Mouse (Mus musculus): ENCODE results near the gene Iqcj.
A peak's percentile ranks its signal among the peaks of the same experiment; 100 is the strongest.
"Not testable (repeated sequence)": the region's sequence is repeated elsewhere in the genome, so short reads cannot be mapped to it uniquely, and the experiment has no call there.

Iqcj gene

DNA sequence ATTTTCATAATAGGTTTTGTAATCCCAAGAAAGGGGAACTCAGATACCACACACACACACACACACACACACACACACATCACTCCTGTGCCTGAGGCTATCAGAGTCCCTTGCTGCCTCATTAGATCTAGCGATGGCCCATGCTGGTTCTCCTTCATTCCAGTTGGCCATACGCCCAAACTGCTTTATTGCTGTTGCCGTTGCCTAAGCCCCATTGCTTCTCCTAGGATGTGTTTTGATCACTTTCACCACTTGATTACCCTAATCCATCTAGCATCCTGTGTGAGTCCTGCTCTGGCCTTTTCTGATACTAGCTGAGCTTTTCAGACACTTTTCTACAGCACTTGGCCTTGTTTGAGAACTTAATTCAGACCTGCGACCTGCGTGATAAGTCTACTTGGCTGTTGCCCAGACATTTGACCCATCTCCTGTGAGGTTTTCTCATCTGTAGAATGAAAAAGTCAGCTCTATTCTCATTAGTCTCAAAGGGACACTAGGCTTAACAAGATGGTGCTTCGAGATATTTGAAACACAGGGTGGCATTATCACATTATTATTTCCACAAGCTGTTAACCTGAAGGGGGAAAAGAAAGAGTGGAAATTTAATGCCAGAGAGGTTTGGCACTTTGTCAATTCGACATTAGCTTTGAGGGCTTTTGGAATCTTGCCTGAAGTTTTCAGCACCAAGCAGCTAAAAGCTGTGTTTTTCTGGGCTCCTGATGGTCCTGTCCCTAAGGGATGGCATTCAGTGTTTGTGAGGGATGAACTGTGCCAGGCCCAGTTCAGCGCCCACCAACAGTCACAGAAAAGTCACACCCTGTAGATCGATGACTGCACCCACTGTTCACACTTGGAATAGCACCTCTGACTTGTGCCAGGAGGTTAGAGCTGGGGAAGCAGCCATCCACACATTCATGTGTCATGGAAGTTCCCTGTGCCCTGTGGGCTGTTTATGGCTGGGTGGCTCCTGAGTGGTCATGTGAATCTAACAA is 179.7 kb downstream of the Iqcj start:
- peak; percentile 21 for DNase-seq (ENCODE audit: low read depth)

DNA sequence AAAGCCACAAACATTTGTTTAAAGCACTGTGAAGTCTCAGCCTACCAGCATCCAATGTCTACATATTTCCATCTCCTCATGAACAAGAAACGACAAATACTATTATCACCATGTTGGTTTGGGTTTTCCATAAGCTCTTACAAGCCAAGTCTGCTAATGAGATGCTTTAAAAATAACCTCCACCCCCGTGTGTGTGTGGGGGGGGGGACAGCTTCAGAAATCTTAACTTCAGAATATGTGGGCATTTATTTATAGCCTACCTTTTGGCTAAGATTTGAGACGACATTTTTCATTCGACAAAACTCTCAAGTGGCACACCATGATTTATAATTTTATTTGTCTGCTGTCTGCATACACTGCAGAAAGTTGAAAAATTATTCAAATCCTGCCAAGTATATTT is 185.4 kb downstream of the Iqcj start:
- DNase-seq (ENCODE audit: low read depth), result no peak

DNA sequence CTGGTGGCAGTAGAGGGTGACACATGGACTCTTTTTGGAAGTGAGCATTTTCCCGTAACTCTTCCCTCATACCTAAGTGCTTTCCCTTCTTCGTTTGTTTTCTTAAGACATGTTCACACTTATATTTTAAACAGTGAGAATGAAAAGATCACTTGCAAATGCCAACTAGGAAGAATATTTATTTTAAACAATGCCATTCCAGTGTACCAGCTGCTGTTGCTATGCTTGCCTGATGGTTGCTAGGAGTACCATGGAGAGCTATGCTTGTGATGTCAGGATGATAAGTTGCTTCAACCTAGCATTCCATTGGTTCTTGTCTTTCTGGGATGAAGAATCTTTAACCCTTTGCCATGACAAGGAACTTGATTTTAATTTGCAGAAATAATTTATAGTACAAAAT is 193.0 kb downstream of the Iqcj start:
- no peak for DNase-seq (ENCODE audit: low read depth)

DNA sequence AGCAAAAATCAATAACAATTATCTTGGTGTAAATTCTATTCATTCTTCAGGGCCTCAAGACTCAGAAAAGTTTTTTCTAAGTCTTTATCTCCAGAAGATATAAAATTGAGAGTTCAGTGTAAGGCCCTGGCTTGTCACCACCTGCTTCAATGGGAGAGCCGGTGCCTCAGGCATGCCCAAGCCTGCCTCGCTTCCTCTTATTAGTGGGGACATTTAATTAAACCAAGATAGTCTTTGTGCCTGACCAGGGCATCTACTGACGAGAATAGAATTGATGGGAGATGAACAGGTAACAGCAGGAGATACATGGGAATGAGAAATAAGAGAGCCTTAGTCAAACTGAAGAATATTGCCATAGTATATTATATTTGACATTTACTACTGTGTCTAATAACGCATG is 200.1 kb downstream of the Iqcj start:
- DNase-seq (ENCODE audit: low read depth), result no peak

DNA sequence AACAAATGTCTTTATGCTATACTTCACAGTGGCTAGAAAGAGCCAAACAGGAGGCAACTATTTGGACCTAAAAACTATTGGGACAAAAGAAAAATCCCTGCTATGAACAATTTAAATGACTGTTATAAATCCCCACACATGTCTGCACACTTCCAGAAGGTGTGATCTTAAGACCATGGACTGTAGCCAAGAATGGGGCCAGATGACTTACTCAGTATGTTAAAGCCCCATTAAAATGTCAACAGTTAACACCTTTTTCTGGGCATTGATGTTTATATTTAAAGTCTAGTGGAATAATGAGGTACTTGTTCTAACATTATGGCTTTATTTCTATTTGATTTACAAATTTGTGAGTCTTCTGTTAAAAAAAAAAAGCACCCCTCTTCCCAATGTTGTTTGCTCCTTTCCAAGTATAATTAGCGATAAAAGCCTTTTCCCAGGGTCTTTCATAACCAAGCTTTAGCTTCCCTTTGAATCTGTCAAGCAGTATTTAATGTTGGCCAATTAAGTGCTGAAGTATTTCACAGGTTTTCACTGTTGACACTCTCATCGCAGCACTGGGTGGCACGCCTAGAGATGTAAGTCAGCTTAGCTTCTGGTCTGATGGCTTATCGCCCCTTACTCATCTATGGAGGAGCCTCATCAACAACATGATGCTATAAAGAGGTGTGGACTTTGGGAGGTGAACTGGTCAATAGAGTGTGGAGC is 204.9 kb downstream of the Iqcj start:
- DNase-seq (ENCODE audit: low read depth), result no peak

DNA sequence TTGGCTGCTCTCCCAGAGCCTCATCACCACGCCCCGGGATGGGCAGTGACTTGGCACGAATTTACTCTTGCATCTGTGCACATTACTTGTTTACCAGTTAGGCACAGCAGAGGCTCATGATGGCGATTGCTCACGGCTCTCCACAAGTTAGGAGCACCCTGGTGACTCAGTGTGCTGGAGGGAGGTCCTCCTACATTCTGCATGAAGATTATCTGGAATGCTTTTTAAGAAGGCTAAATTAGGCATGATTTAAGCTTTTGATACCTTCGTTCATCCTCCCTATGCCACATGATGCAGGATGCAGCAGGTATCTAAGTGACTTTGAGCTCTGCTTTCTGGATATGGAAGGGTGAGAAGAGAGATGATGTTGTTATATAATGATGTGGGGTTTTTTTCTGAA is 207.5 kb downstream of the Iqcj start:
- DNase-seq (ENCODE audit: low read depth), result not testable (repeated sequence)

DNA sequence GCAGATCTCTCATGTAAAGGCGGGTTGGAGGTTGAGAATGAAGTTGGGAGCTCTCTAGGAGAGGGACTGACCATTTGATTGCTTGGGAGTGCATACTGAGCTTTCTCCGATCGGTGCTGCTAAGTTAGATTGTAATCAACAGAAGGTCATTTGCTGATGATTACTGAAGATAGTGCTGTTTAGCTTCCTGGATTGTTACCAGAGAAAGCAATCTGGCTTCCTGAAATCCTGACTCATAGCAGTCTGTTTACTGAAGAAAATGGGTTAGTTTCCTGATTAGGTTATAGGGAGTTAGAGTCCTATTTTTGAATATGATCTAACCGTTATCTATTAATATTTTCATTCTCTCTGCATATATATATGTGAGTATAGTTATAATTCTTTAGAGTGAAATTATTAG is 209.3 kb downstream of the Iqcj start:
- no peak for DNase-seq (ENCODE audit: low read depth)

DNA sequence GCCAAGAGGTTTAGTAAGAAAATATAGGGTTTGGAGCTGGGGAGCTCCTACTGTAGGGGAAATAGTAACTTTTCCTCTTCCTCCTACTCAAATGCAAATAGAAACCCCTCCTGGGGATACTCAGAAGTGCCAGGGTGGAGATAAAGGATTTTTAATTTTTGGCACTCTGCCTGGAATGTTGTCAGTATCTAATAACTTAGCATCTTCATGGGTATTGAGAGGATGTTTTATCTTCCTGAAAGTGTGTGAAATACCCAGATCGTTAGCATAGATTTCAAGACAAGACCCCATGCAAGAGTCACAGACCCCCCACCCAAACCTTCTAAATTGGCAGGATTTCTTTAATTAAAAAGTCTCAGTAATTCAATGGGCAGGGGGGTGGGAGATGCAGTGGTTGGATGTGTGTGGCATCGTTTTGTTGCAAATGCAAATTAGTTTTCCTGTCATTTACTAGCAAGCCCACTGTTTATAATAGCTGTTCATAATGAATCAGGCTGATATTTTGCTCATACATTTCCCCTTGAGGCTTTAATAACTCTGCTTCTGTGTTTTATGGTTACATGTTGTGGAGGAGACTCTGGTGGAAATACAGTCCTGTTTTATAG is 213.2 kb downstream of the Iqcj start:
- no peak for DNase-seq (ENCODE audit: low read depth)

All from NIH3T3 (cell line).